Mouse (Mus musculus) CH12.LX (cell line): ENCODE results near the gene Ubxn6. TPM values are rescaled to one million over a fixed set of nuclear protein-coding genes. Genes with fewer than 3 reads are reported as not detected.

ENCODE experiments used
- DNase-seq: peaks from one replicate; pipeline ENCODE4 v3.0.0-alpha.2; 2013; ENCODE audit errors: extremely low read depth
- H3K27ac ChIP-seq: 2 replicates; pipeline ENCODE4 v1.5.1; 2012; ENCODE audit warnings: low read depth, mild to moderate bottlenecking, control low read depth, moderate library complexity; ENCODE audit not compliant: insufficient read depth
- H3K27me3 ChIP-seq: replicated peaks from 2 replicates; pipeline ENCODE3; 2012; ENCODE audit warnings: inconsistent platforms
- H3K36me3 ChIP-seq, 2 experiments: replicated peaks in 1 of 2; 2 replicates each; pipeline versions ENCODE3 to v1.6.1; 2012; ENCODE audit warnings: inconsistent platforms in 1 of 2, low read length in 1 of 2, mild to moderate bottlenecking in 1 of 2, mixed read lengths in 1 of 2, moderate library complexity in 1 of 2; ENCODE audit not compliant: control insufficient read depth in 1 of 2, insufficient read depth in 1 of 2
- H3K4me1 ChIP-seq, 2 experiments: 2 replicates each; pipeline ENCODE4 v1.6.1; 2012; ENCODE audit warnings: inconsistent platforms in 1 of 2, moderate library complexity in 1 of 2; ENCODE audit not compliant: insufficient read depth in 2 of 2, control insufficient read depth in 1 of 2
- H3K4me2 ChIP-seq: 2 replicates; pipeline ENCODE4 v1.6.1; 2012; ENCODE audit warnings: low read depth, mild to moderate bottlenecking, control low read depth; ENCODE audit not compliant: poor library complexity, insufficient read depth, severe bottlenecking
- H3K4me3 ChIP-seq, 3 experiments: fragments of 150-350 bp in 1 of 3; sonication (generic) in 1 of 3; replicated peaks in 1 of 3; 2 replicates each; pipeline versions ENCODE3 to v1.5.1; 2011 to 2012; ENCODE audit warnings: low read depth in 2 of 3, low read length in 2 of 3, mild to moderate bottlenecking in 2 of 3, moderate library complexity in 2 of 3, control low read depth in 1 of 3, improper control_type of control experiment in 1 of 3, inconsistent platforms in 1 of 3, mixed read lengths in 1 of 3; ENCODE audit not compliant: poor library complexity in 1 of 3
- H3K79me2 ChIP-seq: replicated peaks from 2 replicates; pipeline ENCODE4 v1.6.1; 2012; ENCODE audit warnings: mild to moderate bottlenecking, moderate library complexity; ENCODE audit not compliant: control insufficient read depth, poor library complexity, insufficient read depth, severe bottlenecking; ENCODE audit errors: extremely low read depth
- H3K9ac ChIP-seq: 2 replicates; pipeline ENCODE4 v1.6.1; 2012; ENCODE audit warnings: low read depth, mild to moderate bottlenecking, control low read depth, moderate library complexity; ENCODE audit not compliant: insufficient read depth
- H3K9me3 ChIP-seq: replicated peaks from 2 replicates; pipeline ENCODE3; 2012; ENCODE audit warnings: low read length, inconsistent platforms, mixed read lengths
- BHLHE40 ChIP-seq: IDR thresholded peaks from 2 replicates; pipeline ENCODE4 v1.6.1; 2011; ENCODE audit warnings: mild to moderate bottlenecking, low read depth, low read length, improper control_type of control experiment
- CHD2 ChIP-seq: IDR thresholded peaks from 2 replicates; pipeline ENCODE4 v1.6.1; 2011; ENCODE audit warnings: low read length, improper control_type of control experiment
- ELF1 ChIP-seq: IDR thresholded peaks from 2 replicates; pipeline ENCODE4 v1.6.1; 2014; ENCODE audit warnings: low read depth, mild to moderate bottlenecking, inconsistent platforms, low read length, improper control_type of control experiment
- EP300 ChIP-seq: IDR thresholded peaks from 2 replicates; pipeline ENCODE4 v1.6.1; 2011; ENCODE audit warnings: low read length, improper control_type of control experiment
- HCFC1 ChIP-seq: IDR thresholded peaks from 2 replicates; pipeline ENCODE4 v1.6.1; 2012; ENCODE audit warnings: low read depth, mild to moderate bottlenecking, inconsistent platforms, low read length, improper control_type of control experiment
- JUN ChIP-seq: IDR thresholded peaks from 2 replicates; pipeline ENCODE4 v1.6.1; 2011; ENCODE audit warnings: low read depth, mild to moderate bottlenecking, low read length, improper control_type of control experiment, moderate library complexity; ENCODE audit not compliant: insufficient read depth
- JUND ChIP-seq: conservative IDR thresholded peaks from 2 replicates; pipeline ENCODE4 v1.6.1; 2011; ENCODE audit warnings: low read depth, low read length, improper control_type of control experiment
- KAT2A ChIP-seq: IDR thresholded peaks from 2 replicates; pipeline ENCODE4 v1.6.1; 2012; ENCODE audit warnings: low read length, improper control_type of control experiment, inconsistent platforms; ENCODE audit not compliant: insufficient replicate concordance
- MAFK ChIP-seq: IDR thresholded peaks from 2 replicates; pipeline ENCODE4 v1.6.1; 2011; ENCODE audit warnings: low read length, improper control_type of control experiment; ENCODE audit not compliant: insufficient replicate concordance
- MEF2A ChIP-seq: IDR thresholded peaks from 2 replicates; pipeline ENCODE4 v1.6.1; 2014; ENCODE audit warnings: low read depth, mild to moderate bottlenecking, inconsistent platforms, low read length, improper control_type of control experiment, borderline replicate concordance
- MXI1 ChIP-seq: IDR thresholded peaks from 2 replicates; pipeline ENCODE4 v1.6.1; 2011; ENCODE audit warnings: mild to moderate bottlenecking, low read depth, low read length, improper control_type of control experiment
- MYC ChIP-seq: IDR thresholded peaks from 2 replicates; pipeline ENCODE4 v1.6.1; 2011; ENCODE audit warnings: low read depth, mild to moderate bottlenecking, improper control_type of control experiment, low read length
- NELFE ChIP-seq: IDR thresholded peaks from 2 replicates; pipeline ENCODE4 v1.6.1; 2011; ENCODE audit warnings: low read depth, low read length, improper control_type of control experiment
- POLR2AphosphoS2 ChIP-seq: IDR thresholded peaks from 2 replicates; pipeline ENCODE4 v1.6.1; 2011; ENCODE audit warnings: low read depth, low read length, improper control_type of control experiment
- RAD21 ChIP-seq: IDR thresholded peaks from 2 replicates; pipeline ENCODE4 v1.6.1; 2011; ENCODE audit warnings: low read depth, mild to moderate bottlenecking, low read length, improper control_type of control experiment, moderate library complexity
- RCOR1 ChIP-seq: conservative IDR thresholded peaks from 2 replicates; pipeline ENCODE4 v1.6.1; 2012; ENCODE audit warnings: low read depth, mild to moderate bottlenecking, inconsistent platforms, low read length, improper control_type of control experiment
- SIN3A ChIP-seq: IDR thresholded peaks from 2 replicates; pipeline ENCODE4 v1.6.1; 2012; ENCODE audit warnings: low read length, improper control_type of control experiment, inconsistent platforms
- SMC3 ChIP-seq: IDR thresholded peaks from 2 replicates; pipeline ENCODE4 v1.6.1; 2011; ENCODE audit warnings: low read depth, low read length, improper control_type of control experiment
- TBP ChIP-seq: conservative IDR thresholded peaks from 2 replicates; pipeline ENCODE4 v1.6.1; 2011; ENCODE audit warnings: low read depth, low read length, improper control_type of control experiment
- USF1 ChIP-seq: IDR thresholded peaks from 2 replicates; pipeline ENCODE4 v1.6.1; 2014; ENCODE audit warnings: low read depth, mild to moderate bottlenecking, inconsistent platforms, low read length, improper control_type of control experiment
- USF2 ChIP-seq: conservative IDR thresholded peaks from 2 replicates; pipeline ENCODE4 v1.6.1; 2011; ENCODE audit warnings: low read depth, low read length, improper control_type of control experiment
- ZC3H11A ChIP-seq: IDR thresholded peaks from 2 replicates; pipeline ENCODE4 v1.6.1; 2012; ENCODE audit warnings: low read depth, mild to moderate bottlenecking, inconsistent platforms, low read length, improper control_type of control experiment
- ZKSCAN1 ChIP-seq: IDR thresholded peaks from 2 replicates; pipeline ENCODE4 v1.6.1; 2012; ENCODE audit warnings: low read depth, inconsistent platforms, low read length, improper control_type of control experiment, borderline replicate concordance
- ZMIZ1 ChIP-seq: IDR thresholded peaks from 2 replicates; pipeline ENCODE4 v1.6.1; 2012; ENCODE audit warnings: low read depth, mild to moderate bottlenecking, inconsistent platforms, low read length, improper control_type of control experiment
- ZNF384 ChIP-seq: IDR thresholded peaks from 2 replicates; pipeline ENCODE4 v1.6.1; 2012; ENCODE audit warnings: low read depth, low read length, improper control_type of control experiment, inconsistent platforms
- dilution Hi-C: fragments of 300-500 bp; cut with MboI; formaldehyde crosslinking; loops from 2 replicates; pipeline ENCODE4 v1.14.3; 2020; ENCODE audit warnings: low sequenced_read_pairs; ENCODE audit not compliant: extremely low pct_unique_long_range_greater_than_20kb, extremely low pct_ligation_motif_present
- in situ Hi-C: fragments of 300-500 bp; cut with MboI; formaldehyde crosslinking; loops from 3 replicates; pipeline ENCODE4 v1.14.3; 2019; ENCODE audit warnings: low sequenced_read_pairs, low pct_ligation_motif_present, low pct_unique_long_range_greater_than_20kb, mixed read lengths
- polyA plus RNA-seq: library from polyadenylated mRNA; unstranded; fragments of >175 nt; gene quantifications from 2 replicates; pipeline ENCODE4 v1.2.1, GENCODE M21; 2012; ENCODE audit warnings: low read depth; ENCODE audit not compliant: insufficient read length
- total RNA-seq, 2 experiments: library from RNA; depleted of rRNA; stranded (reverse); fragments of 300-350 nt in 1 of 2; fragments of >200 nt in 1 of 2; gene quantifications; 2 replicates each; pipeline ENCODE4 v1.2.3; 2012 to 2014

Gene Ubxn6
- total and polyA plus RNA-seq, 3 experiments = 24.6 to 29.1 (median 26.8) TPM

DNA sequence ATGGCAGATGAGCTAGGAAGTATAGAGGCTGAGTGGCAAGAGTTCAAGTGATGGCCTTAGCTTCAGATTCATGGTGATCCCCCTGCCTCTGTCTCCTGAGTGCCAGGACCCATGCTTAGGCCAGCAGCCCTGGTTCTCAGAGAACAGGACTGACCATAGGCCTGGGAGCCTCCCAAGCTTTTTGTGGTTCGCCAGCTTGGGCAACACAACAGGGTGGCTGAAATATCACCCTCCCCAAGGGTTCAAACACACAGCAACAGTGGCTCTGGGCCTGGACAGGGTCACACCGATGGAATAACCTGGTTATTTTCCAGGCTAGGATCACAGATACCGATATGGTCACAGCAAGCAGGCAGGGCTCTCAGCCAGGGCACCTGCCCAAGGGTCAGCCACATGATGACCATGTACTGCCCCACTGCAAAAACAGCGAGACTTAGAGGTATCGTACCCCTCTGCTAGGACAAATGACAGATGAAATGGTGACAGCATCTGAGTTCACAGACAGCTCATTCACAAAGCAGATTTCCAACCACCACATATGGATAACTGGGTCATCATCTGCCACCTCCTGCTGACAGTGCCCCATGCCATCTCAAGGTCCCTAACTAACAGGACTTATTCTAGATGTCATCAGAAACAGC, 46.9 kb downstream of the Ubxn6 start:
- H3K27me3 ChIP-seq = no peaks in the 10 kb centered on the region
- peaks cover 35 to 89% of the 10 kb centered on the region in 2 experiments for H3K36me3 ChIP-seq
- H3K27ac ChIP-seq = no peak overlapping the region
- in situ Hi-C loops (no loop called here), dilution Hi-C loops (no loop called here)
- H3K4me3 ChIP-seq = no peak overlapping the region
- H3K9ac ChIP-seq = no peak overlapping the region
- H3K4me1 ChIP-seq = peaks cover 32 to 93% of the 10 kb centered on the region in 2 experiments
- TF ChIP-seq JUND (no peak), ELF1 (no peak), USF2 (no peak), RCOR1 (no peak), ZC3H11A (no peak), HCFC1 (no peak), MAFK (no peak), EP300 (no peak), MXI1 (no peak), CHD2 (no peak), KAT2A (no peak), MYC (no peak), POLR2AphosphoS2 (no peak), ZKSCAN1 (no peak), SIN3A (no peak), RAD21 (no peak), BHLHE40 (no peak)
- H3K79me2 ChIP-seq = peaks cover 64% of the 10 kb centered on the region
- no peaks in the 10 kb centered on the region for H3K9me3 ChIP-seq
- DNase-seq = no peak
- H3K4me2 ChIP-seq = no peak overlapping the region

GRCm38 (mm10) chr17:56026881-56027280, 47.9 kb downstream of the Ubxn6 start:
- H3K27ac ChIP-seq = no peak overlapping the region
- no peak overlapping the region for H3K4me3 ChIP-seq
- H3K4me2 ChIP-seq = no peak overlapping the region
- in situ Hi-C loops (no loop called here), dilution Hi-C loops (no loop called here)
- H3K27me3 ChIP-seq = no peaks in the 10 kb centered on the region
- H3K79me2 ChIP-seq = peaks cover 57% of the 10 kb centered on the region
- TF ChIP-seq ZMIZ1 (no peak), SIN3A (no peak), MEF2A (no peak), CHD2 (no peak), JUN (no peak), KAT2A (no peak), JUND (no peak), SMC3 (no peak), MXI1 (no peak), MAFK (no peak), POLR2AphosphoS2 (no peak), NELFE (no peak), ELF1 (no peak), TBP (no peak), ZNF384 (no peak), USF1 (no peak), HCFC1 (no peak), RCOR1 (no peak)
- no peaks in the 10 kb centered on the region for H3K9me3 ChIP-seq
- no peak for DNase-seq
- H3K36me3 ChIP-seq = peaks cover 35 to 91% of the 10 kb centered on the region in 2 experiments
- H3K4me1 ChIP-seq = peaks cover 33 to 94% of the 10 kb centered on the region in 2 experiments
- no peak overlapping the region for H3K9ac ChIP-seq
